In the genomic region with DNA sequence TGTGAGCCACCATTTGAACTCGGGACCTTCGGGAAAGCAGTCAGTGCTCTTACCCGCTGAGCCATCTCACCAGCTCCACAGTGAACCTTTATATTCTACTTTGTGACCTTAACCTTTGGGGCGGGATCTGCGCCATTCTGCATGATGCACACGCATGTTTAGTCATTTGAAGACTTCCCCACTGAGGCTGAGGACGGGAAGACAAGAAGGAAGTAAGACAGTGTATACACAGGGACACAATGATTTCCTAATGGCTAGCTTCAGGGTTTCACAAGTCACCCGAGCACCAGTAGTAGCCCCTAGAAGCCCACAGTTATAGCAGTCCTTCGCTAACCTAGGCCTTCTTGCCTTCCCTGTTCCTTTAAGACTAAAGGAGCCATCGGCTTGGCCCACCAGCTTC, we compare ENCODE assay signal across 8 mouse cellular contexts. TPM values are rescaled to one million over a fixed set of nuclear protein-coding genes. Genes with fewer than 3 reads are reported as not detected.
DNase-seq lines count a peak whose midpoint lies in the region; ATAC-seq and TF ChIP-seq lines count a peak whose summit lies in the region.

No protein-coding gene starts in this region.

- H3K27ac ChIP-seq in heart, embryonic 15.5 days: peak overlapping the region; percentile 70
- peak overlapping the region; percentile 95 for H3K27ac ChIP-seq in bone marrow macrophage, adult 2 months (ENCODE audit: insufficient read depth, low read depth, low read length)
- peak overlapping the region; percentile 69 for H3K27ac ChIP-seq in hindbrain, embryonic 16.5 days (ENCODE audit: low read depth, low read length)
- peak overlapping the region; percentile 67 for H3K27ac ChIP-seq in midbrain, embryonic 13.5 days

- H3K9me3 ChIP-seq in heart, embryonic 15.5 days (replicated peaks): no peaks in the 10 kb centered on the region
- H3K9me3 ChIP-seq in hindbrain, embryonic 16.5 days (ENCODE audit: control insufficient read depth, low read length): no peaks in the 10 kb centered on the region
- no peaks in the 10 kb centered on the region for H3K9me3 ChIP-seq in midbrain, embryonic 13.5 days

- WGBS in heart, embryonic 15.5 days: 77% methylated on average over 10 of the region's 10 CpGs
- 75% methylated on average over 10 of the region's 10 CpGs for WGBS in hindbrain, embryonic 16.5 days
- WGBS in midbrain, embryonic 13.5 days: 75% methylated on average over 10 of the region's 10 CpGs

- no peaks in the 10 kb centered on the region for H3K27me3 ChIP-seq in heart, embryonic 15.5 days
- no peaks in the 10 kb centered on the region for H3K27me3 ChIP-seq in hindbrain, embryonic 16.5 days (replicated peaks; ENCODE audit: control insufficient read depth, insufficient read depth, low read length)
- H3K27me3 ChIP-seq in midbrain, embryonic 13.5 days: no peaks in the 10 kb centered on the region

- ATAC-seq in heart, embryonic 15.5 days (replicated peaks; ENCODE audit: insufficient number of reproducible peaks, insufficient read depth, low FRiP score, low read depth): no peak
- no peak; the same call in 1 of the 2 replicates for ATAC-seq in hindbrain, embryonic 16.5 days
- ATAC-seq in midbrain, embryonic 13.5 days: peak; percentile 49

- H3K9ac ChIP-seq in heart, embryonic 15.5 days: peak overlapping the region; percentile 34
- H3K9ac ChIP-seq in hindbrain, embryonic 16.5 days (ENCODE audit: low read depth, low read length): peak overlapping the region; percentile 82
- peak overlapping the region; percentile 82 for H3K9ac ChIP-seq in midbrain, embryonic 13.5 days (replicated peaks)

- TF ChIP-seq CTCF in bone marrow macrophage, adult 2 months (IDR thresholded peaks at IDR 0.05; ENCODE audit: low read depth, low read length): no peak

- no peaks in the 10 kb centered on the region; the same call in 1 of the 2 replicates for H3K36me3 ChIP-seq in heart, embryonic 15.5 days
- H3K36me3 ChIP-seq in hindbrain, embryonic 16.5 days (ENCODE audit: control insufficient read depth, insufficient read depth, low read length): peaks cover 3% of the 10 kb centered on the region; the same call in 1 of the 2 replicates
- H3K36me3 ChIP-seq in midbrain, embryonic 13.5 days: peaks cover 7% of the 10 kb centered on the region

- no peak for DNase-seq in heart, adult 9 months (ENCODE audit: low spot score in 2 of 2)
- DNase-seq in frontal cortex, adult 2 months (ENCODE audit: extremely low spot score in 1 of 2, low spot score in 1 of 2): no peak
- no peak for DNase-seq in cerebellum, adult 11 months
- DNase-seq in spleen, postnatal 14 days (ENCODE audit: low spot score in 2 of 2): no peak

- peaks cover 32% of the 10 kb centered on the region for H3K4me1 ChIP-seq in heart, embryonic 15.5 days (replicated peaks)
- H3K4me1 ChIP-seq in bone marrow macrophage, adult 2 months (ENCODE audit: control insufficient read depth, insufficient read depth, low read length): peaks cover 56% of the 10 kb centered on the region
- peaks cover 22% of the 10 kb centered on the region for H3K4me1 ChIP-seq in hindbrain, embryonic 16.5 days (ENCODE audit: control insufficient read depth, insufficient read depth, low read depth, low read length)
- H3K4me1 ChIP-seq in midbrain, embryonic 13.5 days (replicated peaks): peaks cover 28% of the 10 kb centered on the region

- TF ChIP-seq POLR2A in bone marrow macrophage, adult 2 months (IDR thresholded peaks at IDR 0.05; ENCODE audit: borderline replicate concordance, low read depth, low read length): no peak

- H3K4me3 ChIP-seq in heart, embryonic 15.5 days: peak overlapping the region; percentile 75
- peak overlapping the region; percentile 35 for H3K4me3 ChIP-seq in bone marrow macrophage, adult 2 months (ENCODE audit: insufficient read depth, low read length)
- H3K4me3 ChIP-seq in hindbrain, embryonic 16.5 days (ENCODE audit: low read length): peak overlapping the region; percentile 58
- H3K4me3 ChIP-seq in midbrain, embryonic 13.5 days (replicated peaks): peak overlapping the region; percentile 83

- peak overlapping the region; percentile 74 for H3K4me2 ChIP-seq in heart, embryonic 15.5 days
- H3K4me2 ChIP-seq in hindbrain, embryonic 16.5 days (ENCODE audit: low read length): peak overlapping the region; percentile 84
- peak overlapping the region; percentile 81 for H3K4me2 ChIP-seq in midbrain, embryonic 13.5 days (replicated peaks)

RNA-seq across cellular contexts. Expression of a gene that starts 0.5 kb away (rescaled TPM):
- 80.2 and 82.4 TPM in 2 replicates for polyA plus RNA-seq in heart, embryonic 15.5 days (2015; fragmentation: Nextera tagmentation; extraction: Ambion mirVana)
- 99.8 and 101 TPM in 2 replicates for polyA plus RNA-seq in bone marrow macrophage, adult 2 months (2012; ENCODE audit: insufficient read depth, insufficient read length, missing spikeins)
- 64.7 and 66.8 TPM in 2 replicates for polyA plus RNA-seq in hindbrain, embryonic 16.5 days (2015; fragmentation: Nextera tagmentation; extraction: Ambion mirVana)
- polyA plus RNA-seq in midbrain, embryonic 13.5 days (2015; fragmentation: Nextera tagmentation; extraction: Ambion mirVana): 50.3 and 51.0 TPM in 2 replicates
- 56.1 and 56.2 TPM in 2 replicates for polyA plus RNA-seq in frontal cortex, adult 2 months (2012; rRNA removed)

RNA-seq across cellular contexts. Expression of a gene that starts 17.8 kb away (rescaled TPM):
- 17.6 and 24.8 TPM in 2 replicates for polyA plus RNA-seq in heart, embryonic 15.5 days (2015; fragmentation: Nextera tagmentation; extraction: Ambion mirVana)
- polyA plus RNA-seq in bone marrow macrophage, adult 2 months (2012; ENCODE audit: insufficient read depth, insufficient read length, missing spikeins): 4.7 and 5.6 TPM in 2 replicates
- 49.4 and 50.1 TPM in 2 replicates for polyA plus RNA-seq in hindbrain, embryonic 16.5 days (2015; fragmentation: Nextera tagmentation; extraction: Ambion mirVana)
- 39.0 and 40.1 TPM in 2 replicates for polyA plus RNA-seq in midbrain, embryonic 13.5 days (2015; fragmentation: Nextera tagmentation; extraction: Ambion mirVana)
- polyA plus RNA-seq in frontal cortex, adult 2 months (2012; rRNA removed): 31.9 and 37.6 TPM in 2 replicates

RNA-seq across cellular contexts. Expression of a gene that starts 25.2 kb away (rescaled TPM):
- 38.1 and 61.6 TPM in 2 replicates for polyA plus RNA-seq in heart, embryonic 15.5 days (2015; fragmentation: Nextera tagmentation; extraction: Ambion mirVana)
- 418 and 432 TPM in 2 replicates for polyA plus RNA-seq in bone marrow macrophage, adult 2 months (2012; ENCODE audit: insufficient read depth, insufficient read length, missing spikeins)
- 74.1 and 78.4 TPM in 2 replicates for polyA plus RNA-seq in hindbrain, embryonic 16.5 days (2015; fragmentation: Nextera tagmentation; extraction: Ambion mirVana)
- 49.5 and 52.9 TPM in 2 replicates for polyA plus RNA-seq in midbrain, embryonic 13.5 days (2015; fragmentation: Nextera tagmentation; extraction: Ambion mirVana)
- polyA plus RNA-seq in frontal cortex, adult 2 months (2012; rRNA removed): 40.4 and 42.3 TPM in 2 replicates

RNA-seq across cellular contexts. Expression of a gene that starts 26.7 kb away (rescaled TPM):
- polyA plus RNA-seq in heart, embryonic 15.5 days (2015; fragmentation: Nextera tagmentation; extraction: Ambion mirVana): 59.6 and 79.0 TPM in 2 replicates
- 74.7 and 77.1 TPM in 2 replicates for polyA plus RNA-seq in bone marrow macrophage, adult 2 months (2012; ENCODE audit: insufficient read depth, insufficient read length, missing spikeins)
- 225 and 229 TPM in 2 replicates for polyA plus RNA-seq in hindbrain, embryonic 16.5 days (2015; fragmentation: Nextera tagmentation; extraction: Ambion mirVana)
- polyA plus RNA-seq in midbrain, embryonic 13.5 days (2015; fragmentation: Nextera tagmentation; extraction: Ambion mirVana): 190 and 210 TPM in 2 replicates
- polyA plus RNA-seq in frontal cortex, adult 2 months (2012; rRNA removed): 108 and 117 TPM in 2 replicates

RNA-seq across cellular contexts. Expression of a gene that starts 41.4 kb away (rescaled TPM):
- 34.0 and 57.7 TPM in 2 replicates for polyA plus RNA-seq in heart, embryonic 15.5 days (2015; fragmentation: Nextera tagmentation; extraction: Ambion mirVana)
- polyA plus RNA-seq in bone marrow macrophage, adult 2 months (2012; ENCODE audit: insufficient read depth, insufficient read length, missing spikeins): 31.0 and 31.5 TPM in 2 replicates
- 60.6 and 67.1 TPM in 2 replicates for polyA plus RNA-seq in hindbrain, embryonic 16.5 days (2015; fragmentation: Nextera tagmentation; extraction: Ambion mirVana)
- polyA plus RNA-seq in midbrain, embryonic 13.5 days (2015; fragmentation: Nextera tagmentation; extraction: Ambion mirVana): 55.0 and 57.3 TPM in 2 replicates
- 107 TPM in 2 replicates for polyA plus RNA-seq in frontal cortex, adult 2 months (2012; rRNA removed)
